Mouse (Mus musculus): ENCODE data around the gene Phkb. TPM values are rescaled to one million over a fixed set of nuclear protein-coding genes. Genes with fewer than 3 reads are reported as not detected.

Phkb gene
- polyA plus RNA-seq, 2 experiments = 4.7 to 10.7 TPM

DNA sequence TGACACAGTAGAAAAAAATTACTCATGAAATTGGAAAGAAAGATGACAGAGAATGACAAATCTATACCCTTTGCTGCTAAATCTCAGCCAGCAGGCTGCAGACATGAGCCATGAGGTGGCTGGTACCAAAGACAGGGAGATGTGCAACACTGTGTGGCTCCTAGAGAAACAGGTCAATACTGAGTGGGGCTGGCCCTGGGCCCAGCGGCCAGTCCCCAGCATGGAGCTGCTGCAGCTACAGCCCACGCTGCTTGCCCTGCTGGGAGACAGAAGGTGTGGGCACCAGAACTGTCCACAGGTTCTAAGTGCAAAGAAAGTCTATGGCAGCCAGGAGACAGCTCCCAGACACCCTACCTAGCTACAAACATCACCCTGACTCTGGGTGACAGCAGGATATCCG, 197.7 kb downstream of the Phkb start:
- Histone ChIP-seq H3K27ac (no peak overlapping the region), H3K27me3 (ENCODE audit: control insufficient read depth, insufficient read depth, low read length) (no peaks in the 10 kb centered on the region), H3K9me3 (ENCODE audit: control insufficient read depth, low read length) (no peaks in the 10 kb centered on the region), H3K4me1 (replicated peaks; ENCODE audit: control insufficient read depth in 2 of 2, insufficient read depth in 2 of 2, low read length in 1 of 2) (no peaks in the 10 kb centered on the region), H3K4me3 (ENCODE audit: insufficient read depth in 1 of 2, low read depth in 2 of 2, low read length in 2 of 2) (no peak overlapping the region), H3K36me3 (replicated peaks; ENCODE audit: control insufficient read depth, insufficient read depth, low read depth) (no peaks in the 10 kb centered on the region), H3K4me2 (ENCODE audit: low read depth) (no peak overlapping the region), H3K9ac (replicated peaks) (no peak overlapping the region)
- WGBS (ENCODE audit: insufficient replicate concordance) = 66% methylated on average over 3 of the region's 3 CpGs
- TF ChIP-seq EP300 (IDR thresholded peaks at IDR 0.05; ENCODE audit: low read depth) (no peak), CTCF (IDR thresholded peaks at IDR 0.05; ENCODE audit: low read depth) (no peak)
- DNase-seq (ENCODE audit: low read depth in 3 of 3, low spot score in 3 of 3) (no peak), ATAC-seq (ENCODE audit: insufficient read depth) (no peak)

DNA sequence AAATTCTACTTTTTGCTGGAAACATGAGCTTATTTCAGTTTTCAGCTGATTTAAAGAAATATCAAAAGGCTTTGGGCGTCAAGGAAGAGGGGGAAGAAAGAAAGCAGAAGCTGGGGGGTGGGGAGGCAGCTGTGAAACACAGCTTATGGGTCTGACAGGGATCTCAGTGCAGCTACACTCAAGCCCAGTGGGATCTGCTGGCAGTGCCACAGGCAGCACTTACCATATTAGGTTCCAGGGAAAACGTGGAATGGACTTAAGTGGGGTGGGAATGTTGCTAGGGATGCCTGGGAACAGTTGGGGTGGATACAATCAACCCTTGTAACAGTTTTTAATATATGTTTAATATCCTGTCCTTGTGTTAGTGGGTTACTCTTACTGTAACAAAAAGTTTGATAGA, 201.3 kb downstream of the Phkb start:
- Histone ChIP-seq H3K4me1 (replicated peaks; ENCODE audit: control insufficient read depth in 2 of 2, insufficient read depth in 2 of 2, low read length in 1 of 2) (no peaks in the 10 kb centered on the region), H3K27ac (no peak overlapping the region), H3K4me2 (ENCODE audit: low read depth) (no peak overlapping the region), H3K9ac (replicated peaks) (no peak overlapping the region), H3K9me3 (ENCODE audit: control insufficient read depth, low read length) (no peaks in the 10 kb centered on the region), H3K27me3 (ENCODE audit: control insufficient read depth, insufficient read depth, low read length) (no peaks in the 10 kb centered on the region), H3K4me3 (ENCODE audit: insufficient read depth in 1 of 2, low read depth in 2 of 2, low read length in 2 of 2) (no peak overlapping the region), H3K36me3 (replicated peaks; ENCODE audit: control insufficient read depth, insufficient read depth, low read depth) (no peaks in the 10 kb centered on the region)
- ATAC-seq (ENCODE audit: insufficient read depth) (no peak), DNase-seq (ENCODE audit: low read depth in 3 of 3, low spot score in 3 of 3) (no peak)
- 27% methylated on average over 2 of the region's 2 CpGs for WGBS (ENCODE audit: insufficient replicate concordance)
- TF ChIP-seq CTCF (IDR thresholded peaks at IDR 0.05; ENCODE audit: low read depth) (no peak), EP300 (IDR thresholded peaks at IDR 0.05; ENCODE audit: low read depth) (no peak)

DNA sequence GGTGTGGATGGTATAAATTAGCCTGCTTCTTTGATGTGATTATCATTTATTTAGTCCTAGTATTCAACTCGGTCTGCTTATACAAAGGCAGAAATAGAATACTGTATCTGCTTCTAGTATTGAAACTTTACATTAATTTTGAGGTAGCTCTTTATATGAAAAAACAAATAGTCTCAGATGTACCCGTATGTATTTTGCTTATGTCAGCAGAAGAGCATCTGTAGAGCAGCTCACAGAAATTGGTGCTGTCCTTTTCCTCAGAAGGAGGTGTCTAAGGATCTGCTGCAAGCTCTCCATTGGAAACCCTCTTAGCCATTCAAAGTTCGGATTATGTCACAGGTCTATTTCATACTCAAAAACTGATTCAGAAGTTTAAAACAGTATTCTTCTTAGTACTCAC, 210.1 kb downstream of the Phkb start:
- WGBS (ENCODE audit: insufficient replicate concordance) = 64% methylated on average over 3 of the region's 3 CpGs
- no peaks in the 10 kb centered on the region for H3K27me3 ChIP-seq (ENCODE audit: control insufficient read depth, insufficient read depth, low read length)
- TF ChIP-seq CTCF (IDR thresholded peaks at IDR 0.05; ENCODE audit: low read depth) (no peak), EP300 (IDR thresholded peaks at IDR 0.05; ENCODE audit: low read depth) (no peak)

DNA sequence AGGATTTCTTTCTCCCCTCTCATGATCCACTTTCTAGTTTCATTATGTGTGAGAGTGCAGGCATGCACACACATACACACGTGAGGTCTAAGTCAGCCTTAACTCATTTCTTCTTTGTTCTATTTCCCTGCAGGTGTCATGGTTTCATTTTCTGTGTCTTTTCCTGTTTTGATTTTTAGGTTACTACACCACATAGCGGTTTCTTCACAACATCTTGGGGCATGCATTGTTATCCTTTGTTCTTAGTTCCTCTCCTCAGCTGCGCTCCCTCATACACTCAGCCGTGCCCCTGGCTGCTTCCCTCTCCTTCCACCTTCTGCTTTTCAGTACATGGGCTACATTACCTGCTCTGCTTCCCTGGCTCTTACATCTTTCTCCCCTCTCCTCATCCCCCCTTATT, 211.2 kb downstream of the Phkb start:
- WGBS (ENCODE audit: insufficient replicate concordance) = 53% methylated on average over 4 of the region's 4 CpGs
- Histone ChIP-seq H3K4me2 (ENCODE audit: low read depth) (no peak overlapping the region), H3K36me3 (replicated peaks; ENCODE audit: control insufficient read depth, insufficient read depth, low read depth) (peaks cover 2% of the 10 kb centered on the region; the same call in 1 of the 2 replicates), H3K4me3 (ENCODE audit: insufficient read depth in 1 of 2, low read depth in 2 of 2, low read length in 2 of 2) (no peak overlapping the region), H3K27me3 (ENCODE audit: control insufficient read depth, insufficient read depth, low read length) (no peaks in the 10 kb centered on the region), H3K4me1 (replicated peaks; ENCODE audit: control insufficient read depth in 2 of 2, insufficient read depth in 2 of 2, low read length in 1 of 2) (no peaks in the 10 kb centered on the region), H3K9me3 (ENCODE audit: control insufficient read depth, low read length) (no peaks in the 10 kb centered on the region), H3K9ac (replicated peaks) (no peak overlapping the region), H3K27ac (no peak overlapping the region)
- ATAC-seq (ENCODE audit: insufficient read depth) (no peak), DNase-seq (ENCODE audit: low read depth in 3 of 3, low spot score in 3 of 3) (no peak)
- no peak for TF ChIP-seq CTCF (IDR thresholded peaks at IDR 0.05; ENCODE audit: low read depth)
- TF ChIP-seq EP300 (IDR thresholded peaks at IDR 0.05; ENCODE audit: low read depth) = no peak

More for the DNA sequence above, 210.1 kb downstream of the Phkb start:
- no peak overlapping the region for H3K4me2 ChIP-seq (ENCODE audit: low read depth)
- H3K9me3 ChIP-seq (ENCODE audit: control insufficient read depth, low read length) = no peaks in the 10 kb centered on the region
- H3K4me1 ChIP-seq (replicated peaks; ENCODE audit: control insufficient read depth in 2 of 2, insufficient read depth in 2 of 2, low read length in 1 of 2) = no peaks in the 10 kb centered on the region
- DNase-seq (ENCODE audit: low read depth in 3 of 3, low spot score in 3 of 3) (no peak), ATAC-seq (ENCODE audit: insufficient read depth) (no peak)
- no peak overlapping the region for H3K27ac ChIP-seq
- no peak overlapping the region for H3K4me3 ChIP-seq (ENCODE audit: insufficient read depth in 1 of 2, low read depth in 2 of 2, low read length in 2 of 2)
- H3K36me3 ChIP-seq (replicated peaks; ENCODE audit: control insufficient read depth, insufficient read depth, low read depth) = no peaks in the 10 kb centered on the region
- no peak overlapping the region for H3K9ac ChIP-seq (replicated peaks)

DNA sequence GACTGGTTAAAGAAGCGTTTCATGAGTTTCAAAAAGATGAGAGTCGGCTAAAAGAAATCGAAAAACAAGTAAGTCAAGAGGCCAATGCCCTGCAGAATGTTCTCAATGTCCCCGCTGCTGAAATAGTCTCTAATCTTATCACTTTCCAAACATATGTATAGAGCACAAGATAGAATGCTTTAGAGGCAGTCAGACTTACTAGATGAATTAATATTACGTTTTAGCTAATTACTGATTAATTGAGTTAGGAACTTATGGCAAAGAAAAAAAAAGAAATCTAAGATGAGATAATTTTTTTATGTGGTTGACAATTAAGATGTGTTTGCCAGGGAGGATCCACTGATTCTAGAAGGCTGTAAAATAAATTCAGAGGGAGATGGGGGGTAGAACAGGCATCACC, 217.9 kb downstream of the Phkb start:
- Histone ChIP-seq H3K27me3 (ENCODE audit: control insufficient read depth, insufficient read depth, low read length) (no peaks in the 10 kb centered on the region), H3K4me3 (ENCODE audit: insufficient read depth in 1 of 2, low read depth in 2 of 2, low read length in 2 of 2) (no peak overlapping the region), H3K9ac (replicated peaks) (no peak overlapping the region), H3K36me3 (replicated peaks; ENCODE audit: control insufficient read depth, insufficient read depth, low read depth) (peaks cover 2% of the 10 kb centered on the region; the same call in 1 of the 2 replicates), H3K27ac (no peak overlapping the region), H3K9me3 (ENCODE audit: control insufficient read depth, low read length) (no peaks in the 10 kb centered on the region), H3K4me2 (ENCODE audit: low read depth) (no peak overlapping the region), H3K4me1 (replicated peaks; ENCODE audit: control insufficient read depth in 2 of 2, insufficient read depth in 2 of 2, low read length in 1 of 2) (no peaks in the 10 kb centered on the region)
- ATAC-seq (ENCODE audit: insufficient read depth) (no peak), DNase-seq (ENCODE audit: low read depth in 3 of 3, low spot score in 3 of 3) (no peak)
- 51% methylated on average over 5 of the region's 5 CpGs for WGBS (ENCODE audit: insufficient replicate concordance)
- TF ChIP-seq CTCF (IDR thresholded peaks at IDR 0.05; ENCODE audit: low read depth) (no peak), EP300 (IDR thresholded peaks at IDR 0.05; ENCODE audit: low read depth) (no peak)

Measured in liver, embryonic 14.5 days (tissue).